Mouse (Mus musculus): Measurements from ENCODE around the gene Mrpl17. TPM values are rescaled to one million over a fixed set of nuclear protein-coding genes. Genes with fewer than 3 reads are reported as not detected.
A peak's percentile ranks its signal among the peaks of the same experiment; 100 is the strongest.

Gene Mrpl17
- total and polyA plus RNA-seq, 2 experiments from 2014 or later = 46.1 to 207 TPM

- ATAC-seq (ENCODE audit: insufficient read depth, low read depth) = no peak
- 75% methylated on average over 1 of the region's 1 CpGs for WGBS
- no peak overlapping the region for H3K9ac ChIP-seq (replicated peaks; ENCODE audit: low read depth, low read length)
- H3K36me3 ChIP-seq (replicated peaks; ENCODE audit: control insufficient read depth, insufficient read depth, low read length) = 0 out of 2 replicates have a peak, but pooled peaks cover 2% of the 10 kb centered on the region
- H3K4me2 ChIP-seq (ENCODE audit: low read depth, low read length) = no peak overlapping the region
- TF ChIP-seq CTCF (IDR thresholded peaks at IDR 0.05; ENCODE audit: low read depth) = no peak
- no peak for TF ChIP-seq EP300 (IDR thresholded peaks at IDR 0.05; ENCODE audit: low read depth)
- no peaks in the 10 kb centered on the region for H3K9me3 ChIP-seq (replicated peaks; ENCODE audit: control insufficient read depth, low read length)
- no peaks in the 10 kb centered on the region for H3K27me3 ChIP-seq (ENCODE audit: control insufficient read depth, insufficient read depth, low read length)
- DNase-seq (ENCODE audit: low spot score) = no peak
- H3K4me1 ChIP-seq (ENCODE audit: control insufficient read depth, insufficient read depth) = no peaks in the 10 kb centered on the region
- H3K27ac ChIP-seq (ENCODE audit: low read depth) = peak overlapping the region; percentile 76
- H3K4me3 ChIP-seq (ENCODE audit: low read depth, low read length) = no peak overlapping the region
Observed at GRCm38 (mm10) chr7:105777316-105777715, 33.6 kb downstream of the Mrpl17 start.

GRCm38 (mm10) chr7:105776026-105776425 lies 34.9 kb downstream of the Mrpl17 start:
- Histone ChIP-seq H3K4me3 (ENCODE audit: low read depth, low read length) (no peak overlapping the region), H3K4me2 (ENCODE audit: low read depth, low read length) (no peak overlapping the region), H3K27me3 (ENCODE audit: control insufficient read depth, insufficient read depth, low read length) (no peaks in the 10 kb centered on the region), H3K9me3 (replicated peaks; ENCODE audit: control insufficient read depth, low read length) (no peaks in the 10 kb centered on the region), H3K9ac (replicated peaks; ENCODE audit: low read depth, low read length) (no peak overlapping the region), H3K4me1 (ENCODE audit: control insufficient read depth, insufficient read depth) (no peaks in the 10 kb centered on the region), H3K27ac (ENCODE audit: low read depth) (no peak overlapping the region), H3K36me3 (replicated peaks; ENCODE audit: control insufficient read depth, insufficient read depth, low read length) (peaks cover 14% of the 10 kb centered on the region; the same call in 1 of the 2 replicates)
- no peak for ATAC-seq (ENCODE audit: insufficient read depth, low read depth)
- TF ChIP-seq EP300 (IDR thresholded peaks at IDR 0.05; ENCODE audit: low read depth) = no peak
- TF ChIP-seq CTCF (IDR thresholded peaks at IDR 0.05; ENCODE audit: low read depth) = no peak
- 76% methylated on average over 2 of the region's 2 CpGs for WGBS
- DNase-seq (ENCODE audit: low spot score) = no peak

- Histone ChIP-seq H3K4me2 (ENCODE audit: low read depth, low read length) (no peak overlapping the region), H3K4me1 (ENCODE audit: control insufficient read depth, insufficient read depth) (no peaks in the 10 kb centered on the region), H3K27ac (ENCODE audit: low read depth) (no peak overlapping the region), H3K9me3 (replicated peaks; ENCODE audit: control insufficient read depth, low read length) (no peaks in the 10 kb centered on the region), H3K27me3 (ENCODE audit: control insufficient read depth, insufficient read depth, low read length) (no peaks in the 10 kb centered on the region), H3K9ac (replicated peaks; ENCODE audit: low read depth, low read length) (no peak overlapping the region), H3K36me3 (replicated peaks; ENCODE audit: control insufficient read depth, insufficient read depth, low read length) (peaks cover 14% of the 10 kb centered on the region; the same call in 1 of the 2 replicates), H3K4me3 (ENCODE audit: low read depth, low read length) (no peak overlapping the region)
- DNase-seq (ENCODE audit: low spot score) (no peak), ATAC-seq (ENCODE audit: insufficient read depth, low read depth) (peak; percentile 22; the same call in 1 of the 2 replicates)
- 55% methylated on average over 7 of the region's 8 CpGs for WGBS
- TF ChIP-seq CTCF (IDR thresholded peaks at IDR 0.05; ENCODE audit: low read depth) (no peak), EP300 (IDR thresholded peaks at IDR 0.05; ENCODE audit: low read depth) (no peak)
Observed at GRCm38 (mm10) chr7:105774661-105775060, 36.2 kb downstream of the Mrpl17 start.

- ATAC-seq (ENCODE audit: insufficient read depth, low read depth) = no peak
- H3K9ac ChIP-seq (replicated peaks; ENCODE audit: low read depth, low read length) = no peak overlapping the region
Observed at GRCm38 (mm10) chr7:105773041-105773440, 37.9 kb downstream of the Mrpl17 start.

GRCm38 (mm10) chr7:105772331-105772730 lies 38.6 kb downstream of the Mrpl17 start:
- no peaks in the 10 kb centered on the region for H3K9me3 ChIP-seq (replicated peaks; ENCODE audit: control insufficient read depth, low read length)
- no peak overlapping the region for H3K4me2 ChIP-seq (ENCODE audit: low read depth, low read length)
- H3K27ac ChIP-seq (ENCODE audit: low read depth) = no peak overlapping the region
- no peak overlapping the region for H3K9ac ChIP-seq (replicated peaks; ENCODE audit: low read depth, low read length)
- WGBS = 89% methylated on average over 15 of the region's 15 CpGs
- H3K36me3 ChIP-seq (replicated peaks; ENCODE audit: control insufficient read depth, insufficient read depth, low read length) = peaks cover 14% of the 10 kb centered on the region; the same call in 1 of the 2 replicates
- DNase-seq (ENCODE audit: low spot score) (no peak), ATAC-seq (ENCODE audit: insufficient read depth, low read depth) (no peak)
- H3K27me3 ChIP-seq (ENCODE audit: control insufficient read depth, insufficient read depth, low read length) = no peaks in the 10 kb centered on the region
- TF ChIP-seq EP300 (IDR thresholded peaks at IDR 0.05; ENCODE audit: low read depth) (no peak), CTCF (IDR thresholded peaks at IDR 0.05; ENCODE audit: low read depth) (no peak)
- H3K4me3 ChIP-seq (ENCODE audit: low read depth, low read length) = no peak overlapping the region
- no peaks in the 10 kb centered on the region for H3K4me1 ChIP-seq (ENCODE audit: control insufficient read depth, insufficient read depth)

More at GRCm38 (mm10) chr7:105773041-105773440, 37.9 kb downstream of the Mrpl17 start:
- TF ChIP-seq EP300 (IDR thresholded peaks at IDR 0.05; ENCODE audit: low read depth) = no peak
- TF ChIP-seq CTCF (IDR thresholded peaks at IDR 0.05; ENCODE audit: low read depth) = no peak
- DNase-seq (ENCODE audit: low spot score) = no peak
- Histone ChIP-seq H3K27me3 (ENCODE audit: control insufficient read depth, insufficient read depth, low read length) (no peaks in the 10 kb centered on the region), H3K9me3 (replicated peaks; ENCODE audit: control insufficient read depth, low read length) (no peaks in the 10 kb centered on the region), H3K27ac (ENCODE audit: low read depth) (no peak overlapping the region), H3K36me3 (replicated peaks; ENCODE audit: control insufficient read depth, insufficient read depth, low read length) (peaks cover 14% of the 10 kb centered on the region; the same call in 1 of the 2 replicates), H3K4me1 (ENCODE audit: control insufficient read depth, insufficient read depth) (no peaks in the 10 kb centered on the region), H3K4me3 (ENCODE audit: low read depth, low read length) (no peak overlapping the region), H3K4me2 (ENCODE audit: low read depth, low read length) (no peak overlapping the region)
- 75% methylated on average over 5 of the region's 5 CpGs for WGBS

- Histone ChIP-seq H3K36me3 (replicated peaks; ENCODE audit: control insufficient read depth, insufficient read depth, low read length) (peaks cover 14% of the 10 kb centered on the region; the same call in 1 of the 2 replicates), H3K9ac (replicated peaks; ENCODE audit: low read depth, low read length) (no peak overlapping the region), H3K4me1 (ENCODE audit: control insufficient read depth, insufficient read depth) (no peaks in the 10 kb centered on the region), H3K4me2 (ENCODE audit: low read depth, low read length) (no peak overlapping the region), H3K27ac (ENCODE audit: low read depth) (no peak overlapping the region), H3K27me3 (ENCODE audit: control insufficient read depth, insufficient read depth, low read length) (no peaks in the 10 kb centered on the region), H3K9me3 (replicated peaks; ENCODE audit: control insufficient read depth, low read length) (no peaks in the 10 kb centered on the region), H3K4me3 (ENCODE audit: low read depth, low read length) (no peak overlapping the region)
- TF ChIP-seq EP300 (IDR thresholded peaks at IDR 0.05; ENCODE audit: low read depth) (no peak), CTCF (IDR thresholded peaks at IDR 0.05; ENCODE audit: low read depth) (no peak)
- WGBS = 68% methylated on average over 3 of the region's 3 CpGs
- no peak for DNase-seq (ENCODE audit: low spot score)
- ATAC-seq (ENCODE audit: insufficient read depth, low read depth) = no peak
Observed at GRCm38 (mm10) chr7:105769959-105770358, 40.9 kb downstream of the Mrpl17 start.
